Mouse (Mus musculus) layer of hippocampus, adult 11-12 months (tissue): ENCODE measurements at regions not wholly inside any gene's neighbourhood (a gene's known extent, or its start where the extent isn't known, plus 50 kb on each side); places are given as distances from the start of the nearest gene placed in this dataset.

ENCODE experiments used
- DNase-seq: peaks from one replicate; pipeline ENCODE4 v3.0.0; 2022; ENCODE audit warnings: low spot score

DNA sequence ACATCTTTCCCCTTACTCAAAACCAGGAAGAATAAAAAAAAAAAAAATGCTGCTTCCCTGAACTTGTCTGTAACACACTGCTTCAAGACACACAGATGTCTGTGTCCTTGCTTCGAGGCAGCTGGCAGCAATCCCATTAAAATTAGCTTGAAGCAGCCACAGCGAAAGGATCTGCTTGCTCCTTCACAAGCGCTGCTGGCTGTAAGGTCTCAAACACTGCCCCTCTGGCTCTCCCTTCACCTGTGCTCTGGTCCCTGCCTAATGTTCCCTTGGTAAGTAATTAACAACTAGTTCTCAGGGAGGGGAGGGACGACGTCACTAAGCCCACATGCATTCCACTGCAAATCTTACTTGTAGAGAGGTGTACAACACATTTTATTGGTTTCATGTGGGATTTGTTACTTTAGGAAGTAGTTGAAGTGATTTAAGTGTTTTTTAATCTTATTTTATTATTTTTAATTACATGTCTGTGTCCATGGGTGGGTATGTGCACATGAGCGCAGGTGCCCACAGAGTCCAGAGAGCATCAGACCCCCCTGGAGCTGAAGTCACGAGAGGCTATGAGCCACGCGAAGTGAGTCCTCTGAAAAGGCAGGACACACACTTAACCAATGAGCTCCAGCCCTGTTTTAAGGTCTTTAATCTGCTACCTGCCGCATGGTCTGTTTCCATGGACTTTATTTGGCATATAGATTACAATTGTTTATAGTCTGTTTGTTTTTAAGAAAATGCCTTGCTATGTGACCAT lies 61.1 kb upstream of the Cers6 start:
- peak; percentile 16 for DNase-seq

DNA sequence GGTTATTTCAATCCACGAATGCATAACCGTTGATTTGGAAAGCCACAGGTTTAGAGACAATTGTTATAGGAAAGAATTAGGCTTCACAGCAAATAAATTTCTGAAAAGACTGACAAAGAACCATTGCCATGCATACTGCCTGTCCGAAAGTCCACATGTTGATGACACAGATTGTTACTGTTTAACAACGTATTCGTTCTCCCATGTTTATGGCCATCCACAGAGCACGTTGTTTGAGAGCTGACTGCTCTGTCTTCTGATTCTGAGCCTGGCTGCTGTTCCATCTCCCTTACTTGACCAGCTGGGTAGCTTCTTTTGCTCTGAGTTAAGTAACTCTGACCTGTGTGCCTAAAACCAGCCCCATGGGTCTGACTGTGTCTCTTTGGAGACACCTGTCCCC lies 57.1 kb upstream of the Cers6 start:
- DNase-seq = no peak

GRCm38 (mm10) chr2:68805866-68806265 lies 55.4 kb upstream of the Cers6 start:
- DNase-seq = no peak

DNA sequence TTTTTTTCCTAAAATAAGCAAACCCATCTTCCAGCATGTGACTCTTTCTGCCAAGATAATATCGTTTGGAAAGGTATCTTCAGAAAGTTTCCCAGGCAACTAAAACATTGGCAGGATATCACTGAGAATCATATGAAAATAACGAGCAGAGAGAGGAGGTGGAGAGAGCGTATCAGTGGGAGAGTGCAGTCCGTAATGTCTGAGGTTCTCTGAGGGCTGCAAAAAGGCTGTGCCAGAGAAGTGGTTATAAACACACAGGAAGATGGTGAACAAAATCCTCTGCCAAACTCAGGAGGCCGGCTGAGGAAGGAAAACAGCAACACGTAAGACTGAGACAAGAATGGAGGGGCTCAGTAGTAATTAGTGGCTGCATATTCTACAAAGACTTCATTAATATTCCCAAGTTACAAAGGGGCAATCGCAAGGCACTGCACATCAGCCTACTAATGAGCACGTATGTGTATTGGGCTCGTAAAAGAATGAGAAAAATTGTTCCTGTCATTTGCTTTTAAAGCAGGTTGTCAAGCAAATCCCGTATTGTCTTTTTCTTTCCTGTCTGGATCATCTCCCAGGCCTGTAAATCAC lies 54.8 kb upstream of the Cers6 start:
- DNase-seq = no peak
